Mouse (Mus musculus): ENCODE results near the gene S100a13. TPM values are rescaled to one million over a fixed set of nuclear protein-coding genes. Genes with fewer than 3 reads are reported as not detected.

The S100a13 gene
- 35.6 and 36.3 TPM in 2 replicates for polyA plus RNA-seq (2015; fragmentation: Nextera tagmentation; extraction: Ambion mirVana)

DNA sequence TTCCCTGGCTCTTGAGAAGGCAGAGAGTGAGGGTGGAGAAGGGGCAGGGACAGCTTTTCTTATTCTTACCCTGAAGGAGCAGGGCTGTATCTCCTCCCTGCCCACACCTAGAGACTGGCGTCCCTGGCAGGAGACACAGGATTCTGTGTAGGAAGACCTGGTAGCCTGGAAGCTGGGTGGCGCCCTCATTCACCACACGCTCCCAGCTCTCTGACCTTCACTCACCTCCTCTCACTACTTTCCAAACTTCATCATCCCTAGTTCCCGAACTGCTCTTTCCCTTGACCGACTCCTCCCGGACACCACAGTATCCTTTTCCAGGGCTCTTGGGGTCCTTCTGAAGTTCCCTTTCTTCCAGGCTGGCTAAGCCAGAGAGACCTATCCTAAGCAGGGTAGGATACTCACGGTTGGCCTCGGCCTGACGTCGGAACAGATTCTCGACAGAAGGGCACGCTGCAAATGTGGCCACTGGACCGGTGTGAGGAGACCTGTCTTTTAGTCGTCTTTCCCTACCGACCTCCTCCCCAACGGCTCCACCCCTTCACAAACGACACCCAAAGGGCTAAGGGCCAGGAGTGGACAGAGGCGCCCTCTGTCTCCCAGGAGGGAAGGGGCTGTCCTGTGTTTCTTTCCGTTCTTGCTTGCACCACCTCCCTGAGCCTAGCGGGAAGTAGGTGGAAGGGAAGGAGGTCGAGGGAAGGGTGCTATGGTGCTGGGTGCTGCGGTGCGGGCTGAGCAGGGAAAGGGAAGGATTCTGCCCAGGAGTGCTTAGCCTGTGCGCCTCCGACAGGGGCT is at the start of gene S100a13, which contains the start of gene S100a1:
S100a13 (plus strand) TSS at position 640 of the 795 bp plus-strand sequence.
S100a1 (minus strand) TSS at position 597 of the 795 bp plus-strand sequence.
- peak within 1 kb of the TSS; percentile 87 for H3K4me2 ChIP-seq (replicated peaks)
- no peaks in the 10 kb centered on the region for H3K36me3 ChIP-seq
- H3K4me3 ChIP-seq (replicated peaks): peak within 1 kb of the TSS; percentile 43
- peaks cover 19% of the 10 kb centered on the region for H3K4me1 ChIP-seq (replicated peaks)
- H3K27me3 ChIP-seq (replicated peaks): no peaks in the 10 kb centered on the region
- ATAC-seq: peak; percentile 74
- H3K9ac ChIP-seq: peak within 1 kb of the TSS; percentile 51
- 4% methylated on average over 25 of the region's 25 CpGs for WGBS
- H3K9me3 ChIP-seq: no peaks in the 10 kb centered on the region
- H3K27ac ChIP-seq: peak within 1 kb of the TSS; percentile 67

DNA sequence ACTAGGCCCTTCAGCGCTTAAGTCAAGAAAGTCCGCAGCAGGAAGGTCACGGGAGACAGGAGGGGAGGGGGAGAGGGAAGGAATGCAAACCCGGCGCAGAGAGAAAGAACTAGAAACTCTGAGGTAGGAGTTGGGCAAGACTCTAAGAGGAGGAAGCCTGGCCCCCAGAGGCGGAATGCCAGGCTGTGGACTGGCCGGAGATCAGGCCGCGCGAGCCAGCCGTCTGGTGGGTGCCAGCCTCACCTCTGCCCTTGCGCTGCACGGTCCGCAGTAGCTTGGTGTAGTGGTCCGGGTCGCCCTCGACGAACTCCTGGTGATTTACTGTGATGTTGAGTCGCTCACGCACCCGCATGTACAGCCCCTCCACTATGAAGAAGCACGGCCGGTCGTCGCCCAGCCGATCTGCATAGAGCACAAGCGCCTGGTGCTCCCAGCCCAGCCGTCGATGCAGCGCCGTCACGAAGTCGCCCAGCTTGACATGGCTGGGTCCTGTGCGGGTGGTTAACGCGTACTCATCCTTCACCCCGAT is 49.6 kb upstream of the S100a13 start:
- Histone ChIP-seq H3K4me2 (replicated peaks) (peak overlapping the region; percentile 95), H3K4me1 (replicated peaks) (peaks cover 17% of the 10 kb centered on the region), H3K27ac (no peak overlapping the region), H3K9ac (peak overlapping the region; percentile 48; the same call in 1 of the 2 replicates), H3K9me3 (no peaks in the 10 kb centered on the region), H3K4me3 (replicated peaks) (peak overlapping the region; percentile 52), H3K27me3 (replicated peaks) (peaks cover 30% of the 10 kb centered on the region), H3K36me3 (no peaks in the 10 kb centered on the region)
- WGBS: 23% methylated on average over 37 of the region's 37 CpGs
- ATAC-seq: 0 out of 2 replicates have a peak, but pooled peaks have one; percentile 6

DNA sequence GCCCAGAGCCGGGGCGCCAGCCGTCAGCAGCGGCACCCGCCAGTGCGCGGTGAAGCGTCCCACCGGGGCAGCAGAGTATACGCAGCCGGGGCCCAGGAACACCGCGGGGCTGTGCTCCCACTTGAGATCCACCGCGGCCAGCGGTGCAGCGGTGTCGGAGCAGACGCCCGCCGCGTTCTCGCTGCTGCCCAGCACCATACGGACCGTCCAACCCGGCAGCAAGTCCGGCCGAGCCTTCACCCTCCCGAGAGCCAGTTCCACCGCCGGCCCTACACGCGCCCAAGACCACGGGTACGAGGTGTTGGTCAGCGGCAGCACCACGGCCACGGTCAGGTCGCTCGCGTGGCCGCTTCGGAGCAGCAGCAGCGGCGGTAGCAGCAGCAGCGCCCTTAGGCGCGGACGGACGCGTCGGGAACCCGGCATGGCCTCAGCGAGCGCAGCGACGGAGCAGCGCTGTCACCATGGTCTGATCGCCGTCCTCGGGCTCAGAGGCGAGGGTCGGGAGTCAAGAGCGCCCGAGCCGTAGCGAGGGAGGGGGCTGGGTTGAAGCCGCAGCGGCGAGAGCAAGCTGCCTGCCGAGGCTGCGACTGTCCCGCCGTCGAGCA is 49.1 kb upstream of the S100a13 start:
- 2% methylated on average over 75 of the region's 75 CpGs for WGBS
- Histone ChIP-seq H3K9ac (peak overlapping the region; percentile 48), H3K4me2 (replicated peaks) (peak overlapping the region; percentile 95), H3K27ac (no peak overlapping the region), H3K36me3 (no peaks in the 10 kb centered on the region), H3K9me3 (no peaks in the 10 kb centered on the region), H3K27me3 (replicated peaks) (peaks cover 30% of the 10 kb centered on the region), H3K4me3 (replicated peaks) (peak overlapping the region; percentile 52), H3K4me1 (replicated peaks) (peaks cover 17% of the 10 kb centered on the region)
- peak; percentile 32 for ATAC-seq

DNA sequence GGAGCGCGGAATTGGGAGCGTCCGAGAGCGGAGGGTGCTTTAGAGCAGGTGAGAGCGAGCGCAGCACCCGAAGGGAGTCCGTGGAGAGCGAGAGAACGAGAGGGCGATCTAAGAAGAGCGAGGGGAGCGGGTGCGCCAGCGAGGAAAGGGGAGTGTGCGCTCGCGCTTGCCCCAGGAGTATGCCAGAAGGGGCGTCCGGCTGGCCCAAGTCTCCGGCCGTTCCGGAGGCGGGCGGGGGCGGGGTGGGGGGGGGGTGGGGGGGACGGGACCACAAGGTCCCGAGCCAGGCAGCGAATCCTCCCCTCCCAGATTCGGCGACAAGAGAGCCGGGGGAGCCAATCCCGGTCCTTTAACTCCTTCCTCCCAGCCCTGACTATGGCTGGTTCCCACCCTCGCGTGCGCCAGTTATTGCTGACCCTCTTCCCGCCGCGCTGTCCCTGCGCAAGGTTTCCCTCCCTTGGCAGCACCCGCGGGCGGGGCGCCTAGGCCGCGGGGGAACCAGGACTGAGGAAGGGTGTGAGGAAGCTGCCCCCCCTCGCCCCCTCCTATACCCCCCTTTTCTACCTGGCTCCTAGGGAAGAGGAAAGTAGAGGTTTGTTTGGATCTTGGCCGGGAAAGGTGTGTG is 48.4 kb upstream of the S100a13 start, which contains the start of gene Npr1:
Npr1 (minus strand) TSS at position 181 of the 625 bp plus-strand sequence.
- WGBS: 0% methylated on average over 44 of the region's 49 CpGs
- Histone ChIP-seq H3K4me2 (replicated peaks) (peak within 1 kb of the TSS; percentile 95), H3K36me3 (no peaks in the 10 kb centered on the region), H3K9ac (peak within 1 kb of the TSS; percentile 48), H3K4me3 (replicated peaks) (peak within 1 kb of the TSS; percentile 52), H3K27ac (no peak within 1 kb of the TSS), H3K27me3 (replicated peaks) (peaks cover 30% of the 10 kb centered on the region), H3K9me3 (no peaks in the 10 kb centered on the region), H3K4me1 (replicated peaks) (peaks cover 17% of the 10 kb centered on the region)
- ATAC-seq: peak; percentile 61

DNA sequence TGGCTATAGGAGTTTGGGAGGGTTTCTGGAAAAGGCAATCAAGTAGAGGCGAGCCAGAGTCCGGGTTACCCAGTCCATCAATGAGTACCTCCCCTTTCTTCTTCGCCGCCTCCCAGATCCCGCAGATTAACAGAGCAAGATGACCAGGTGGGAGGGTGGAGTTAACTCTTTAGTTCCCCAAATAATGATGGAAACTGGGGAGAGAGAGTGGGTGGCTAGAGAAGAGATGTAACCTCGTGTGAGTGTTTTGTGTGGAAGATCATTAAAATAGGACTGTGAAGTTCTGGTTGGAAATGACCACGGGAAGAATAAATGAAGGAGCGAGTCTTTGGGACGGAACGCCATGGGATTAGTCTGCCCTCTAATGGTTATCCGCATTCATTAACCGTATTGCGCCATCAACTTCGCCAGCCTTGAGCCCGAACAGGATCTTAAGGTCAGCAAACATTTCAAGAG is 47.9 kb upstream of the S100a13 start:
- H3K9ac ChIP-seq: peak overlapping the region; percentile 48

DNA sequence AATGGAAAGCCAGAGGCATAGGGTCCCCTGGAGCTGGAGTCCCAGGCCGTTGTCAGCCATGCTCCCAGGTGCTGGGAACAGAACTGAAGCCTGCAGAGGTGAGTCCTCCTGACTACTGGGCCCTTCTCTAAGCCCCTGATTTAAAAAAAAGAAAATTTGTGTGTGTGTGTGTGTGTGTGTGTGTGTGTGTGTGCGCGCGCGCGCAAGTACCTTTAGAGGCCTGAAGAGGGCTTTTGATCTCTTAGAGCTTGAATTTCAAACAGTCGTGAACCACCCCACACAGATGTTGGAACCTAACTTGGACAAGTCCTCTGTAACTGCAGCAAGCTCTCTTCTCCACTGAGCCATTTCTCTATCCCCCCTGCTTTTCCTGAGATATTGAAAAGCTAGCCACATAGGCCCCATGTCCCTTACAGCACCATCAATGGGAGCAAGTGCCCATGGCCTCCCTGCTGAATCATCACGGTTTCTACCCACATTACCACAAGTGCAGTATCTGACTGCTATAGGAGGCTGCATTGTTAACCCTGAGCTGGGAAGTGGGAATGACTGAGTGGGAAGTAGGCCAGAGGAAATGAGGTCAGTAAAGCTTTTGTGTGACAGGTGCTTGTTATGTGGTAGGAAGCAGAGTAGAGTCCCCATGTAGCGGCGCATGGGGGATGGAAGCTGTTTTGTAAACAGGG is 46.5 kb upstream of the S100a13 start:
- ATAC-seq: no peak
- Histone ChIP-seq H3K9me3 (no peaks in the 10 kb centered on the region), H3K36me3 (no peaks in the 10 kb centered on the region), H3K4me1 (replicated peaks) (peaks cover 17% of the 10 kb centered on the region), H3K27ac (no peak overlapping the region), H3K27me3 (replicated peaks) (peaks cover 26% of the 10 kb centered on the region), H3K4me3 (replicated peaks) (no peak overlapping the region), H3K9ac (no peak overlapping the region), H3K4me2 (replicated peaks) (no peak overlapping the region)
- 93% methylated on average over 10 of the region's 10 CpGs for WGBS

More for the DNA sequence above, 47.9 kb upstream of the S100a13 start:
- Histone ChIP-seq H3K27ac (no peak overlapping the region), H3K36me3 (no peaks in the 10 kb centered on the region), H3K4me3 (replicated peaks) (peak overlapping the region; percentile 52), H3K4me2 (replicated peaks) (peak overlapping the region; percentile 95), H3K9me3 (no peaks in the 10 kb centered on the region), H3K4me1 (replicated peaks) (peaks cover 17% of the 10 kb centered on the region), H3K27me3 (replicated peaks) (peaks cover 30% of the 10 kb centered on the region)
- WGBS: under 1% methylated on average over 15 of the region's 15 CpGs
- peak; percentile 73 for ATAC-seq

DNA sequence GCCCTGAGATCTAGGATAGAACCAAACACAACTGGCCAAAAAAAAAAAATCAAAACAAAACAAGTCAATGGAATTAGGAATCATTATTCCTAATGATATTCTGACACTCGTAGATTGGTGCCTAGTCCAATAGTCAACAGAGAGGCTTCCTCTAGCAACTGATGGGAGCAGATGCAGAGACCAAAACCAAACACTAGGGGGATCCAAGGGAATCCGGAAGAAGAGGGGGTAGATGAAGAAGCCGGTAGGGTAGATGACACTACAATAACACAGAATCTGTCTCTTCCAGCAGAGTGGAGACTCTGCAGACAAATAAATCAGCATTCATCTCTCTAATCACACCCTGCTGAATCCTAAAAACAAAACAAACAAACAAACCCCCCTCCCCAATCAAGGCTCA is 42.0 kb upstream of the S100a13 start:
- ATAC-seq: no peak
- H3K9ac ChIP-seq: no peak overlapping the region
- WGBS: 32% methylated on average over 3 of the region's 3 CpGs
- H3K4me2 ChIP-seq (replicated peaks): no peak overlapping the region
- H3K27me3 ChIP-seq (replicated peaks): no peaks in the 10 kb centered on the region
- H3K27ac ChIP-seq: no peak overlapping the region
- H3K9me3 ChIP-seq: no peaks in the 10 kb centered on the region
- H3K36me3 ChIP-seq: no peaks in the 10 kb centered on the region
- peaks cover 5% of the 10 kb centered on the region; the same call in 1 of the 2 replicates for H3K4me1 ChIP-seq (replicated peaks)
- H3K4me3 ChIP-seq (replicated peaks): no peak overlapping the region

DNA sequence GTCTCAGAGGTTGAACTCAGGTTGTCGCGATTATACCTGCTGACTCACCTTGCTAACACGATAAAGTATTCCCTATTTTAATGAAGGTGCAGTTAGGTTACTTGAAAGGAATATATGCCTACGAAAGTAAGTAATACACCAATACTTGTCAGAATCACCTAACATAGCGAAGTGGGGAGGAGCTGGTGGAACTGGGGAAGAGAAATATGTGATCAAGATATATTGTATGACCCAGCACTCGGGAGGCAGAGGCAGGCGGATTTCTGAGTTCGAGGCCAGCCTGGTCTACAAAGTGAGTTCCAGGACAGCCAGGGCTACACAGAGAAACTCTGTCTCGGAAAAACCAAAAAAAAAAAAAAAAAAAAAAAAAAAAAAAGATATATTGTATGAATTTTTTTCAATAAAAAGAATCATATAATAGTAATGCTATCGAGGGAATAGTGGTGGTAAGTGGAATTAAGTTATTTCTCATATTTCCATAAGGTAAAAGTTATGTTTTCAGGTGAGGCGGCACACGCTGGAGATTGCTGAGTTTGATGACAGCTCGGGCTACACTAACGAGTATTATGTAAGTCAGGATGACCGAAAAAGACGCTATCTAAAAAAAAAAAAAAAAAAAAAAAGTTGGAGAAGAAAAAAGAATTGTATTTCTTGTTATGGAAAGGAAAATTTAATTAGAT is 38.9 kb upstream of the S100a13 start:
- Histone ChIP-seq H3K4me3 (replicated peaks) (peak overlapping the region; percentile 19; the same call in 1 of the 2 replicates), H3K4me1 (replicated peaks) (peaks cover 6% of the 10 kb centered on the region; the same call in 1 of the 2 replicates), H3K36me3 (peaks cover under 1% of the 10 kb centered on the region; the same call in 1 of the 2 replicates), H3K27me3 (replicated peaks) (no peaks in the 10 kb centered on the region), H3K9me3 (no peaks in the 10 kb centered on the region), H3K9ac (no peak overlapping the region), H3K27ac (no peak overlapping the region), H3K4me2 (replicated peaks) (peak overlapping the region; percentile 41)
- 38% methylated on average over 16 of the region's 16 CpGs for WGBS
- peak; percentile 37 for ATAC-seq

DNA sequence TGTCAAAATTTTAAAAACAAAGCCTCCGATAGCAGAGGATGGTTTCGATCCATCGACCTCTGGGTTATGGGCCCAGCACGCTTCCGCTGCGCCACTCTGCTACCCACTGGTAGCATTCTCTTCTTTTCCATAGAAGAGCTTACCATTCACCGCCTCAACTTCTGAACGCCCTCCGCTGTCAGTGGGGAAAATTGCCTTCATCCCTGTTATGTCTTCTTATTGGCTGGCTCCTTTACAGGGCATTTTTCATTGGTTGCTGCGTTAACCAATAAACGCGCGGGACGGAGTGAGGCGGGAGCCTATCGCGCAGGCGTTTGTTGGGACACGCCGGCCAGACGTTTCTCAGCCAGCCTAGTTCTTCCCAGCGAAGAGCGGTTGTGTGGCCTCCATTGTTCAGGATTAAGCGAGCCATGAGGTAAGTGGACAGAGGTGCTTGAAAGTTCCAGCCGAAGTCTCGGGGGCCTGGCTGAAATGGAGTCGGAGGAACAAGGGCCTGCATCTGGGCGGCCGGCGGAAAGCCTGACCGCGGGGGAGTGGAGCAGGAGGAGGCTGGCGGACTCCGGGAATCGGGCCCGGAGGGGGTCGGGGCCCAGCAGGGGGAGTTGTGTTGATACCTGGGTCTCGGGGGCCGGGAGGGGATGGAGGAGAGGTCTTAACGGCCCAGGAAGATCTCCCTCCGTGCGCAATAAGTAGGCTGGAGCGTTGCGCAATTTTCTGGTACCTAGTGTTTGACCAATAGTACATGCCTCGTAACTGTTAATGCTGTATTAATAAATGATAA is 38.2 kb upstream of the S100a13 start, which contains the start of gene Ilf2:
Ilf2 (plus strand) TSS at position 296 of the 781 bp plus-strand sequence.
- peak within 1 kb of the TSS; percentile 93 for H3K27ac ChIP-seq
- no peaks in the 10 kb centered on the region for H3K27me3 ChIP-seq (replicated peaks)
- no peaks in the 10 kb centered on the region for H3K9me3 ChIP-seq
- H3K4me2 ChIP-seq (replicated peaks): peak within 1 kb of the TSS; percentile 64
- peak; percentile 99 for ATAC-seq
- H3K4me1 ChIP-seq (replicated peaks): peaks cover 6% of the 10 kb centered on the region; the same call in 1 of the 2 replicates
- H3K36me3 ChIP-seq: peaks cover 6% of the 10 kb centered on the region
- H3K9ac ChIP-seq: peak within 1 kb of the TSS; percentile 89
- H3K4me3 ChIP-seq (replicated peaks): peak within 1 kb of the TSS; percentile 89
- under 1% methylated on average over 45 of the region's 45 CpGs for WGBS

DNA sequence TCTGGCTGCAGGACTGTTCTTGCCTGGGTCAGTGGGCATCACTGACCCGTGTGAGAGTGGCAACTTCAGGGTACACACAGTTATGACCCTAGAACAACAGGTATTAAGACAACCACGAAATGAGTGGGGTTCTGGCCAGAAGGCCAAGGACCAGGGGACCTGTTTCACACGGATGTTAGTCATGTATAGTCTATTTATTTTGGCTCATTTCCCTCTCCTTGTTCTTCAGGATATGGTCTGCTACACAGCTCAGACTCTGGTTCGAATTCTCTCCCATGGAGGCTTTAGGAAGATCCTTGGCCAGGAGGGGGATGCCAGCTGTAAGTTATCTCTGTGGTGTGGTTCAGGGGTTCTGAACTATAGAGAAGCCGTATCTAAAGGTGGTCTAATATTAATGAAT is 27.2 kb upstream of the S100a13 start:
- Histone ChIP-seq H3K9ac (no peak overlapping the region), H3K27ac (no peak overlapping the region), H3K9me3 (no peaks in the 10 kb centered on the region), H3K27me3 (replicated peaks) (no peaks in the 10 kb centered on the region), H3K4me2 (replicated peaks) (no peak overlapping the region), H3K4me1 (replicated peaks) (peaks cover 6% of the 10 kb centered on the region), H3K36me3 (peaks cover 50% of the 10 kb centered on the region), H3K4me3 (replicated peaks) (no peak overlapping the region)
- WGBS: 86% methylated on average over 5 of the region's 5 CpGs
- ATAC-seq: no peak
